Comparison of ENCODE assay signal across 22 mouse cellular contexts in the genomic region with DNA sequence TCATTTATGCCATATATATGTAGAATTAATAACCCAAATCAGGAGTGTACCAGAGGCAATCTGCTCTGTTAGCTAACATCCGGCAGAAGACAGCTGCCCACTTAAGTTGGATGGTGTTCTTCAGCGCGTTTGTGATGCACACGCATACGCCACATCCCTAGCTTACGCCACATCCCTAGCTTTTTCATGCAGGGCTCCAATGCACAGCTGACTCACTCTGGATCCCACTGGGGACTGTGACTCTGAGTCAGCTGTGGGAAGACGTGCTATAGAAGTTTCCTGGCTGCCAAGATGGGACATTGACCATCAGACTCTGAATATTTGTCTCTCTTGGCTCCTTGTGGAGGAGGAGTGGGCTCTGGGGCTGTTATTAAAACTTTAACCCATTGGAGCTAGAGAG.
DNase-seq lines count a peak whose midpoint lies in the region.
"Had no signal": no experiment of that assay in that cellular context is flagged by ENCODE, and none has a peak within 500 bp of the region (broad histone marks: within the 10 kb centered on the region; RNA-seq: fewer than 3 reads in every experiment).

No protein-coding gene starts in this region.

- DNase-seq in left cerebral cortex, adult 18-20 months (ENCODE audit: low spot score in 2 of 2), result peak; percentile 43 to 49
- no peak for DNase-seq in left cerebral cortex, postnatal 10 days (ENCODE audit: extremely low spot score in 1 of 2, low spot score in 2 of 2)
- DNase-seq in right cerebral cortex, adult 18-20 months, result peak; percentile 74
- DNase-seq in right cerebral cortex, postnatal 4 days, result no peak
- DNase-seq in brain, adult 2 months (ENCODE audit: low read depth, low spot score), result peak; percentile 84
- peak; percentile 36 to 53 for DNase-seq in right cerebral cortex, postnatal 36 days (ENCODE audit: low spot score in 2 of 2)
- no peak for DNase-seq in adrenal gland, adult (ENCODE audit: inconsistent age in 2 of 2, low spot score in 1 of 2)
- no peak for DNase-seq in neural tube, embryonic 10.5 days (ENCODE audit: extremely low spot score, low spot score)
- DNase-seq: adrenal gland, postnatal 14 days; cerebellum, adult 11-12 months; cerebellum, adult 9-11 months; gastrocnemius, postnatal 14 days; heart, postnatal 36 days; kidney, adult 8-10 months; kidney, postnatal 10 days; layer of hippocampus, adult 9-11 months; lung, postnatal 10 days; midbrain, embryonic 14.5 days; retina, postnatal 1 day; spleen, adult 18-20 months; thymus, adult 2 months; thymus, postnatal 36 days had no signal

- intact Hi-C loops in left cerebral cortex, postnatal 10 days (cut with DNase I), result no loop called here

Comparison
In these comparisons a context has a peak if more than half of its experiments do, and no peak if none do; other contexts are left out.
1. DNase-seq: peak in left cerebral cortex, adult 18-20 months (2 of 2), right cerebral cortex, adult 18-20 months (single experiment), brain, adult 2 months (single experiment) and right cerebral cortex, postnatal 36 days (2 of 2); none in left cerebral cortex, postnatal 10 days (0 of 2), right cerebral cortex, postnatal 4 days (single experiment), adrenal gland, adult (0 of 2) and neural tube, embryonic 10.5 days (single experiment).